2 mouse cellular contexts compared by ENCODE assay signal in the genomic region with DNA sequence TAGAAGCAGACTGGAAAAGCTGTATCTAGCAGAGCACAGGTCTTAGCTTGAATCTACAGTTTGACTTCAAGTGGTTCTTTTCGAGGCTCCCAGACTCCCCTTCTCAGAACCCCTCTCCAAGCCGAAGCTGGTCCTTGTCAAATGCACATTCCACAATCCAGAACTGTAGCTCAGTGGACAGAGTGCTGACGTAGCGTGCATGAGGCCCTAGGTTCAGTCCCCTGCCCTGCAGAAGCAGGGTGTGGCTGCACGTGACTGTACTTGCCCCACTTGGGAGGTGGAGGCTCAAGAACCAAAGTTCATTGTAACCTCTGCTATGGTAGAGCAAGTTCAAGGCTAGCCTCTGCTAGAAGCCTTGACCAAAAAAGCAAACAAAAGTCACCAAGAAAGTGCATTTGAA.
TF ChIP-seq lines count a peak whose summit lies in the region.

No protein-coding gene starts in this region.

TF ChIP-seq in CH12.LX, 34 proteins besides CTCF, POLR2A, EP300 and RAD21:
- TF ChIP-seq BHLHE40 (IDR thresholded peaks at IDR 0.05; ENCODE audit: low read depth, low read length), result peak; percentile 59
- TF ChIP-seq SMC3 (IDR thresholded peaks at IDR 0.05; ENCODE audit: low read depth, low read length), result no peak

TF ChIP-seq in MEL, 35 proteins besides CTCF, POLR2A, EP300 and RAD21:
- TF ChIP-seq MAFK (IDR thresholded peaks at IDR 0.05; ENCODE audit: borderline replicate concordance, low read depth, low read length), result no peak
- no peak for TF ChIP-seq CHD1 (IDR thresholded peaks at IDR 0.05; ENCODE audit: low read depth, low read length)
- TF ChIP-seq UBTF (IDR thresholded peaks at IDR 0.05; ENCODE audit: borderline replicate concordance, insufficient read depth, low read depth, low read length), result no peak
- TF ChIP-seq GABPA (IDR thresholded peaks at IDR 0.05; ENCODE audit: low read depth, low read length), result no peak
- 0 out of 2 replicates have a peak, but pooled peaks have one; percentile 23 for TF ChIP-seq USF1 (IDR thresholded peaks at IDR 0.05; ENCODE audit: low read depth, low read length)
